Mouse (Mus musculus) urinary bladder, postnatal 25 days (tissue): ENCODE data around the gene Mapt.

ENCODE experiments used
- DNase-seq: peaks from one replicate; pipeline ENCODE4 v3.0.0; 2022; ENCODE audit warnings: low spot score

Gene Mapt

DNA sequence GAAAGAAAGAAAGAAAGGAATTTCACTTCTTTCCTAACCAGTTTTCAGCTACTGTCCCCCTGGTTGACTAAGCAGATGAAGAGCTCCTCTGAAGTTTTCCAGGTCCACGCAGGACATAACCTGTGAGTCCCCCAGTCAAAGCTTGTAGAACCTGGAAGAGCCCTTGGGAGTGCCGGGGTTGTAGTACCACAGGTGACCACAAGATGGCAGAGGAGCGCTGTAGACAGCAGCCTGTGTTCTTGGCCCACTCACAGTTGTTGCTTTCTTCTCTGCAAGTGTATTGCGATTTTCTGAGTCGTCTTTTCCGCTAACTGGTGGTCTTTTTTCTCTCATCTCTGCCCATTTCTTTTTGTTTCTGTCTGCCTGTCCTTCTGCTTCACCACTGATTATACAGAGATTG is 84.5 kb downstream of the Mapt start:
- DNase-seq: peak; percentile 82

- DNase-seq: peak; percentile 30
Observed at GRCm38 (mm10) chr11:104316685-104317400, 85.7 kb downstream of the Mapt start.

GRCm38 (mm10) chr11:104317631-104318030 is 86.4 kb downstream of the Mapt start:
- no peak for DNase-seq

DNA sequence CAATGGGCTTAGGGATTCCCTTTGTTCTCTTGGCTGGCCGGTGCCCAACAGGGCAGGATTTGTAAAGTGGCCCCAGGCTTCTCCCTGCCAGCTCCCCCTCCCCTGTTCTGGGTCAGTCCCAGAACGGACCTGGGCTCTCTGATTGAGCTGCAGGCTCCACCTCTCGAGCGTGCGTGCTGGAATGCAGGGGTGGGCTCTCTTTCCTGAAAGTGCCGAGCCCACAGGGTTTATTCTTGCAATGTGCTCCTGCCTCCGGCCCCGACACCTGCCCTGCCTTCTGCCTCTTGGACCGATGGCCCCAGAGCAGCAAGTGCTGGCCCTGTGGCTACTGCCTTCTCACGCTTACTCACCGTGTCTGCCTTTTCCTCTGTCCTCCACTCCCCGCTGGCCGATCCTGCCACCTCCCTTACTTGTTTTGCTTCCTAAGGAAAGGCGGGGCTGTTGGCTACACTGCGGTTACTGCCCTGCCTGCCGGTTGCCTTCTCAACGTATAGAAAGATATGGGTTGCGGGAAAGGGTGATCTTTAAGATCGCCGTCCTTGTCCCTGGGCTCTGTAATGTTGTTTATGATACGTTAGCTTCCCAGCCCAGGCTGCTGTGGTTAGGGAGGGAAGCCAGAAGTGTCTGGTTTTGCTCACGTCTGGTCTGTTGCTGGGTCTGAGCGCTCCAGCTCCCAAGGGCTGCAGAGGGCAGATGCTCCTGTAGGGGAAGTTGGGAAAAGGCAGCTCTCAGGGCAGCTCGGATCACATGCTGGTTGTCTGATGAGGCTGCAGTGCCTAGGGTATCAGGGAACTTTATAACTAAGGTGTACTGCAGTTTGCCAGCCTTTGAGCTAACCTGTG is 88.0 kb downstream of the Mapt start:
- no peak for DNase-seq

DNA sequence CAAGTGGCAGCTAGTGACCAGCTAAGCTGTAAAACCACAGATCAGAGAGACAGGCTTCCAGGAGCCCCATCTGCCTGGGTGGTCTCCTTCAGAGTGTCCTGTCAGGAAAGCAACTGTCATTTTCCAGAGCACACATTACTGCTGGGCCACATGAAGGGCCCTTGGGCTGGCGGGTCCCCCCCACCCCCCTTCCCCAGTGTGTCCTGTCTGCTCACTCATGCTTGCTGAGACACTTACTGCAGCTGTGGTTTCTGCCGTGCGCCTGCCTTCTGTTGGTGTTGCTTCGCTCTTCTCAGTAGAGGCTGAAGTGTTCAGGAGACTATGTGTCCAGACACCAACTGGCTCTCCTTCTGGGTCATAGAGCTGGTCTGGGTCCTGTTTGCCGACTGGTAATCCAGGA is 89.3 kb downstream of the Mapt start:
- no peak for DNase-seq

DNA sequence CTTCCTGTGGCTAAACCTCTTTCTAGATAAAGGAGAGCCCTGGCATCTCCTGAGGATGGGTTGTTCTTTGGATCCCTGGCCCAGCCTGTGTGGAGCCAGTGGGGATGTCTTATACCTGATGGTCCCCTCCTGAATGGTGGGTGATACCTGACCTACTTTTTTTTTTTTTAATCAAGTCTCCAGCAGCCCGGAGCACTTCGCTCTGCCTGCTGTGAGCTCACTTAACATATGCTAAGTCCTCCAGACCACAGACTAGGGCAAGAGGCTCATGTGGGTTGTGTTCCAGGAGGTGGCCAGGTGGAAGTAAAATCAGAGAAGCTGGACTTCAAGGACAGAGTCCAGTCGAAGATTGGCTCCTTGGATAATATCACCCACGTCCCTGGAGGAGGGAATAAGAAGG is 91.0 kb downstream of the Mapt start:
- DNase-seq: no peak

DNA sequence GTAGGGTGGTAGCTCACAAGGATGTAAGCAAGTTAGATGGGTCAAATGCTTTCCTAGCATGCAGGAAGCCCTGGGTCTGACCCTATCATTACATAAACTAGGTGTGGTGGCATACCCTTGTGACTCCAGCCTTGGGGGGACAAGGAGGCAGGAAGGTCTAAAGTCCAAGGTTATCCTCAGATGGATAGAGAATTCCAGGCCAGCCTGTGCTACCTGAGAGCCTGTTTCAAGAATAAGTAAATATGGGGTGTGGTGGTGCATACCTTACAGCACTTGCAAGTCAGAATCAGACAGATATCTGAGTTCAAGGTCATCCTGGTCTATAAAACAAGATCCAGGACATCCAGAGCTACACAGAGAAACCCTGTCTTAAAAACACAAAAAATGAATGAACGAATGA is 96.3 kb downstream of the Mapt start:
- DNase-seq: no peak

DNA sequence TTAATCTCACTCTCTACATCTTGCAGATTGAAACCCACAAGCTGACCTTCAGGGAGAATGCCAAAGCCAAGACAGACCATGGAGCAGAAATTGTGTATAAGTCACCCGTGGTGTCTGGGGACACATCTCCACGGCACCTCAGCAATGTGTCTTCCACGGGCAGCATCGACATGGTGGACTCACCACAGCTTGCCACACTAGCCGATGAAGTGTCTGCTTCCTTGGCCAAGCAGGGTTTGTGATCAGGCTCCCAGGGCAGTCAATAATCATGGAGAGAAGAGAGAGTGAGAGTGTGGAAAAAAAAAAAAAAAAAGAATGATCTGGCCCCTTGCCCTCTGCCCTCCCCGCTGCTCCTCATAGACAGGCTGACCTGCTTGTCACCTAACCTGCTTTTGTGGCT is 96.8 kb downstream of the Mapt start:
- DNase-seq: no peak

GRCm38 (mm10) chr11:104329185-104329926 is 98.2 kb downstream of the Mapt start:
- DNase-seq: no peak

- DNase-seq: no peak
Observed at GRCm38 (mm10) chr11:104330151-104330550, 99.0 kb downstream of the Mapt start.

DNA sequence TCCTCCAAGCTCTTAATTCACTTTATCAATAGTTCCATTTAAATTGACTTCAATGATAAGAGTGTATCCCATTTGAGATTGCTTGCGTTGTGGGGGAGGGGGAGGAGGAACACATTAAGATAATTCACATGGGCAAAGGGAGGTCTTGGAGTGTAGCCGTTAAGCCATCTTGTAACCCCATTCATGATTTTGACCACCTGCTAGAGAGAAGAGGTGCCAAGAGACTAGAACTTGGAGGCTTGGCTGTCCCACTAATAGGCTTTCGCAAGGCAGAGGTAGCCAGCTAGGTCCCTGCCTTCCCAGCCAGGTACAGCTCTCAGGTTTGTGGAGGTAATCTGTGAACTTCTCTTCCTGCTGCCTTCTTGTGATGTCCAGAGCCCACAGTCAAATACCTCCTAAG is 100.0 kb downstream of the Mapt start:
- DNase-seq: no peak

DNA sequence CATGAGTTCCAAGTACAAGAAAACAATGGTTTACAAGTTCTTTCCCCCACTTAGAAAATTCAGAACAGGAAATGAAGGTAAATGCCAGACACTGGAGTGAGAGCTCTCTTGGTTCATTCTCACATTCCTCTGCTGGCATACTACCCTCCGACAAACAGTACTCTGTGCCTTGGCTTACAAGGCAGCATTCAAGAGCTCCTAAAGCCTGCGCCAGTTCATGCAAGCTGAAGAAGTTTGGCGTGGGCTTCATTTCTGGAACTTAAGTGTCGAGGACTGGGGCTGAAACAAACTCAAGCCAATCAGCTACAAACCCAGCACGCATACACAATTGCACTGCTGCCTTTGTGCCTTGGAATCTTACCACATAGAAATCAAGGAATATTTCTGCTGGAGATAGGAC is 100.9 kb downstream of the Mapt start:
- no peak for DNase-seq

DNA sequence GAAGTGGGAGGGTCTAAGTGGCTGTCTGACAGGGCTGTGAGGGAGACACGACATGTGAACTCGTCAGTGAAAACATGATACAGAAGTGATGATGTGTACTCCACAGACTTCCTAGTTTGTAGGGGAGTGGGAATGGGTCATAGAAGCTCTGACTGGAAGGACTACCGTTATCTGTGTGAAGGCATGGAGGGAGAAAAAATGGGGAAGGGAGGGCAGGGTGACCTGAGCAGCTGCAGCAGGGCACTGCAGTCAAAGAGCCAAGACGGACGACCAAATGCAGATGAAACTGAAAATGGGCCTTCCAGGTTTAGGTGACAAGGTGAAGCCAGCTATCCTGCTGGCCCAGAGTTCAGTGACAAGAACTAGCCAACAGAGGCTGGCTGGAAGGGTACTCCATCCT is 102.9 kb downstream of the Mapt start:
- no peak for DNase-seq

GRCm38 (mm10) chr11:104334946-104335345 is 103.8 kb downstream of the Mapt start:
- DNase-seq: no peak

- DNase-seq: no peak
Observed at GRCm38 (mm10) chr11:104346931-104347330, 115.7 kb downstream of the Mapt start.

- no peak for DNase-seq
Observed at GRCm38 (mm10) chr11:104361790-104362189, 130.6 kb downstream of the Mapt start.

DNA sequence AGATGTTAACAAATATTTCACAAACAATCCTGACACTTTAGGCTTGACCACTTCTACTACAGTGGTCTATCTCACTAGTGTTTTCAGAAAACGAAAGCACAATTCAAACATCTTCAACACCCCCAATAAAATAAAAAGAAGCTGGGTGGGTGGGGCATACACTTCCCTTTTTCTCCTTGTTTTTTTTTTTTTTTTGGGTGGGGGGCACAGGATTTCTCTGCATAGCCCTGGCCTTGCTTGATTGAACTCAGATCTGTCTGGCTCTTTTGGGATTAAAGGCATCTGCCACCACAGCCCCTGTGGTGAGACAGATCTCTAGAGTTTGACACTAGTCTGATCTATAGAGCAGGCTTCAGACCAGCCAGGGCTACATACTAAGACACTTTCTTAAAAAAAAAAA is 131.5 kb downstream of the Mapt start:
- DNase-seq: no peak

GRCm38 (mm10) chr11:104363823-104364600 is 132.8 kb downstream of the Mapt start:
- DNase-seq: no peak

GRCm38 (mm10) chr11:104367486-104368190 is 136.4 kb downstream of the Mapt start:
- DNase-seq: no peak

GRCm38 (mm10) chr11:104376291-104376690 is 145.1 kb downstream of the Mapt start:
- DNase-seq: no peak

- DNase-seq: no peak
Observed at GRCm38 (mm10) chr11:104379635-104380034, 148.4 kb downstream of the Mapt start.
